Mouse (Mus musculus) liver, adult (tissue): ENCODE results near the gene Arid1b.

ENCODE experiments used
- GATA4 ChIP-seq: IDR thresholded peaks from 2 replicates; pipeline ENCODE4 v1.6.1; 2014; ENCODE audit warnings: mild to moderate bottlenecking, low read length; ENCODE audit not compliant: insufficient replicate concordance

Arid1b gene

DNA sequence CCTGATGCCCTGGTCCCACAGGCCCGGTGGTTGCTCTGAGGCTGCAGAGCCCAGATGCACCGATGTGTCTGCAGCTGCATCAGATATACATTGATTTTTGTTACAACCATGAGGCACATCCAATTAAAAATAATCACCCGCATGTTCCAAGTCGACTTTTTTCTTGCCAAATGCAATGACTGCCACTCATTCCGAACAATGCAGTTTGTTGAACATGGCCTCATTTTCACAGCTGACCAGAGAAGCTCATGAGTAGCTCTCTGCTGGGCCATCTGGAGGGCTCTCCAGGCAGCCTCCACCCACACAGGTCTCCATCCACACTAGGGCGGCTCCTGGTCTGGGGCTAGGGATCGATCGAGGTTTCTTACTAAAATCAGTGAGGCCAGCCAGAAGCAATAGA is 378.8 kb downstream of the Arid1b start:
- TF ChIP-seq GATA4 = no peak

GRCm38 (mm10) chr17:5377151-5377929 is 383.2 kb downstream of the Arid1b start:
- no peak for TF ChIP-seq GATA4

DNA sequence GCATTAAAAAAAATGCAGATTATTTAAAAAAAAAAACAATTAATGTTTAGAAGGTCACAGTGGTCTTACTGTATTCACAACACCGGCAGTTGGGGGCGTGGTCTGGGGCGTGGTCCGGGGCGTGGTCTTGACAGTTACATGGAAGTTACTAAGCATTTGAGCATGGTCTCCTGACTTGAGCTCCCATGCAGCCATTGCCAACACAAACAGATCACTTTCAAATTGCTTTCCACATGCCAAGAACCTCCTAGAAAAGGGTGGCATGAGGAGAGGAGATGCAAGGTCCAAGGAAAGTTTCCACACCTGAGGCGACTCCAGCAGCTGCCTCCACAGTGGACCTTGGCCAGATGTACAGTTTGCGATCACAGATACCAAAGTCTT is 383.8 kb downstream of the Arid1b start:
- no peak for TF ChIP-seq GATA4

DNA sequence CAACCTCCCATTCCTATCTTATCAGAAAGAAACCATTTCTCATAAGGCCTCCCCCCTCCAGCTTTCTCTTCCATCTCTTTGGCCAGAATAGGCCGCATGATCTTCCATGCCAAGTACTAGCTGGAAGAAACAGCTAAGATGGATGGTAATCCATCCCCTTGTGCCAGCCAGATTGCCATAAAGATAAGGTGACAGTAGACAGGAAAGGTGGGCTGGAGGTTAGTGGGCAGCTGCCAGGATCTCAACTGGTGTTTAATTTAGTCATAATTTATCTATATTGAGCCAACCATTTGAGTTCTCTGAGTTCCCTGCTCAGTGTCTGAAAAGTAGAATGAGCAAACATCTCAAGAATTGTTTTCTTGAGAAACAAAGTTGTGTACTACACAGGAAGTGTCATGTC is 391.6 kb downstream of the Arid1b start:
- TF ChIP-seq GATA4 = no peak

- no peak for TF ChIP-seq GATA4
These were observed 392.9 kb downstream of the Arid1b start for GRCm38 (mm10) chr17:5386885-5387545.

- TF ChIP-seq GATA4 = no peak
These were observed 394.2 kb downstream of the Arid1b start for GRCm38 (mm10) chr17:5388351-5388750.

DNA sequence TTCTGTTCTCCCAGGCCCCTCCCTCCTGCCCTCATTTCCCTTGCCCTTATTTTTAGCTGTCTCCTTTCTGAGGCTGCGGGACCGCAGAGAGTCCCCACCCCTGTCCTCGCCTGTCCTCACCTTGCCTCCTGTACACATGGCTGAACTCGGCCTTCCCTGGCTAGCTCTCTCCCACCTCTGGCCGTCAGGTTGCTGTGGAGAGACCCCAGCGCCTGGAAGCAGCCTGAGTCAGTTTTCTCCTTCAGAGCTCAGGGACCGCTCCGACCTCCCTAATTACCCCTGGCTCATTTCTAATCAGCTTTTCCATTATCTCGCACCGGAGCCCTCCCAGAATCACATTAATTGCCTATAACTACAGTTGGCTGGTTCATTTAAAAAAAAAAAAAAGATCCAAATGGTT is 396.6 kb downstream of the Arid1b start:
- no peak for TF ChIP-seq GATA4

DNA sequence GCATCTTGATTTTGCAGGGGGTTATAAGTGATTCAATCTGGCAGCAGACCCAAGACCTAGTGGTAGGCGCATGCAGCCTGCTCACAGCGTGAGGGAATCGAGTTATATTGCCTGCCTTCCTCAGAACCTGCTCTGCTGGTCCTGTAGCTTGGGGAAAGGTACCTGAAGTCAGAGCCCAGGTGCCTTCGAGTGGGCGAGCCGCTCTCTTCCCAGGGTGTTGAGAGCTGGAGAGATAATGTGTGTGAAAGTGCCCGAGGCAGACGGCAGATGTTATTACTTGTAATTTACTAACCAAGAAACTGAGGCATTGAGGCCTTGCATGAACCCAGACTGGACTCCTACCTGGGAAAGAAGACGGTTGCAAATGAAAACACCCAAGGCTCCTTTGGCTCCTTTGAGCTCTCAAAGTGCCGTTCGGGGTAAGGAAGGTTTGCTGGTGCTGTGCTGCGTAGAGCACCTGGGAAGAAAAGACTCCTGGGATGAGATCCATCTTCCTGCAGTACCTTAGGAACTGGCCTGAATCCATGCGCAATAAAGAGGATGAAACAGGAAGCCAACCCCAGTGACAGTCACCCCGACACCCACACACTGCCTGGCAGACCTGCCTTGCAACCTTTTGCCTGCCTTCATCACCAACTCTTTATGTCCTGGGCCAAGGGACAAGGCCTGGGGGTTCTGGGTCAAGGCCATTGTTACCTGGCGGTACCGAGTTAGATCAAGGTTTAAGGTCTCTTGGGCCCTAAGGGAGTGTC is 401.5 kb downstream of the Arid1b start:
- TF ChIP-seq GATA4 = no peak

GRCm38 (mm10) chr17:5396213-5396612 is 402.1 kb downstream of the Arid1b start:
- no peak for TF ChIP-seq GATA4
